Mouse (Mus musculus) stomach, embryonic 15.5 days (tissue): ENCODE results near the gene Noxa1. TPM values are rescaled to one million over a fixed set of nuclear protein-coding genes. Genes with fewer than 3 reads are reported as not detected.

Experiments
- ATAC-seq: fragments of 200-750 bp; cut with Nextera tagmentation; 2 replicates; pipeline ENCODE4 v1.8.0; 2017; ENCODE audit warnings: low read depth, moderate number of reproducible peaks, moderate TSS enrichment; ENCODE audit not compliant: insufficient read depth, low FRiP score
- H3K27ac ChIP-seq: fragments of 300-500 bp; sonication (generic); 2 replicates; pipeline ENCODE4 v1.5.1; 2015; ENCODE audit warnings: mild to moderate bottlenecking, inconsistent platforms
- H3K27me3 ChIP-seq: fragments of 300-500 bp; sonication (generic); replicated peaks from 2 replicates; pipeline ENCODE4 v1.6.1; 2015; ENCODE audit warnings: inconsistent platforms
- H3K36me3 ChIP-seq: fragments of 300-500 bp; sonication (generic); 2 replicates; pipeline ENCODE4 v1.6.1; 2015; ENCODE audit warnings: inconsistent platforms
- H3K4me1 ChIP-seq: fragments of 300-500 bp; sonication (generic); 2 replicates; pipeline ENCODE4 v1.6.1; 2015; ENCODE audit warnings: inconsistent platforms
- H3K4me2 ChIP-seq: fragments of 300-500 bp; sonication (generic); 2 replicates; pipeline ENCODE4 v1.6.1; 2015; ENCODE audit warnings: mild to moderate bottlenecking, inconsistent platforms
- H3K4me3 ChIP-seq: fragments of 300-500 bp; sonication (generic); replicated peaks from 2 replicates; pipeline ENCODE4 v1.5.1; 2015; ENCODE audit warnings: inconsistent platforms
- H3K9ac ChIP-seq: fragments of 300-500 bp; sonication (generic); 2 replicates; pipeline ENCODE4 v1.6.1; 2015; ENCODE audit warnings: inconsistent platforms
- H3K9me3 ChIP-seq: fragments of 300-500 bp; sonication (generic); 2 replicates; pipeline ENCODE4 v1.6.1; 2016; ENCODE audit warnings: inconsistent platforms
- WGBS: fragments of 180-500 bp; shearing (Covaris S2); methylation state at CpG from one replicate; pipeline ENCODE4 v1.1.7; 2015; 5-methylcytosine and 5-hydroxymethylcytosine counted together
- polyA plus RNA-seq: library from polyadenylated mRNA; unstranded; fragments of >200 nt; fragmentation: Nextera tagmentation; extraction: Ambion mirVana; gene quantifications from 2 replicates; pipeline ENCODE4 v1.2.1, GENCODE M21; 2015

Gene Noxa1
- polyA plus RNA-seq, 1 experiment from 2014 or later, result 11.4 TPM

DNA sequence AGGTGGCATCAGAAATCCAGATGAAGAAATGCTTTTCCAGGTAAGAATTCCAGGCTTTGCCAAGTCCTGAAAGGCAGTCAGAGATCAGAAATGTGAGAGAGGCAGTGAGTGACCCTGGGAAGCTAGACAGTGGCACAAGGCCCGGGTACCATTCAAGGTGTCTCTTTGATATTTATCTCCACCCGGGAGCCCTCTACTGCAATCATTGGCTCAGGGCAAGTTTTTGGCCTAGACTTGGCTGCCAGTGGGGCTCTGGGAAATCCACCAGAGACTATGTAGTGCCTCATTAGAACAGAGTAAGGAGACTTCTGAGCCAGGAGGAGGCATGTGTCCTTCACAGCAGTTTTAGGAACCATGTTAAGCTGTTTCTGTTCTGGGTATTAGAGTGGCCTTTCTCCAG, 27.7 kb upstream of the Noxa1 start:
- no peak overlapping the region for H3K4me3 ChIP-seq
- no peak for ATAC-seq
- no peaks in the 10 kb centered on the region for H3K9me3 ChIP-seq
- H3K27me3 ChIP-seq, result no peaks in the 10 kb centered on the region
- H3K4me1 ChIP-seq, result peaks cover 18% of the 10 kb centered on the region
- no peak overlapping the region for H3K9ac ChIP-seq
- no peak overlapping the region for H3K27ac ChIP-seq
- no peaks in the 10 kb centered on the region for H3K36me3 ChIP-seq
- no peak overlapping the region for H3K4me2 ChIP-seq
- 56% methylated on average over 2 of the region's 2 CpGs for WGBS

DNA sequence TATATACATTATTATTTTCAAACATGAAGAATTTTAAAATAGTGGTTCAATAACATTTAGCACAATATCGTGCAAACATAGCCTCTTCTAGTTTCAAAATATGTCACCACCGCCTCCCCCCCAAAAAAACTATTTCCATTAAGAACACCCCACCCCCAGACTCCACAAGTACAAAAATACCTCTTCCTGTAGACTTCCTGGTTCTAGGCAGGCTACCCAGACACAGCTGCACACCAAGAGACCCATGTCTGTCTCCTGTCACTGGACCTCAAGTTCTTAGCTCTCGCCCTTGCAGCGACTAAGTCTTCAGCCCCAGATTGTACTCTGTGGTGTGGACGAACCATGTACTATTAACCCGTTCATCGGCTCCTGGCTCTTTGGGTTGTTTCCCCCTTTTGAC, 26.0 kb upstream of the Noxa1 start:
- H3K36me3 ChIP-seq, result no peaks in the 10 kb centered on the region
- no peak overlapping the region for H3K9ac ChIP-seq
- H3K27me3 ChIP-seq, result no peaks in the 10 kb centered on the region
- H3K4me2 ChIP-seq, result no peak overlapping the region
- H3K4me1 ChIP-seq, result peaks cover 5% of the 10 kb centered on the region; the same call in 1 of the 2 replicates
- no peak overlapping the region for H3K27ac ChIP-seq
- no peak for ATAC-seq
- WGBS, result 75% methylated on average over 7 of the region's 7 CpGs
- H3K4me3 ChIP-seq, result no peak overlapping the region
- no peaks in the 10 kb centered on the region for H3K9me3 ChIP-seq

DNA sequence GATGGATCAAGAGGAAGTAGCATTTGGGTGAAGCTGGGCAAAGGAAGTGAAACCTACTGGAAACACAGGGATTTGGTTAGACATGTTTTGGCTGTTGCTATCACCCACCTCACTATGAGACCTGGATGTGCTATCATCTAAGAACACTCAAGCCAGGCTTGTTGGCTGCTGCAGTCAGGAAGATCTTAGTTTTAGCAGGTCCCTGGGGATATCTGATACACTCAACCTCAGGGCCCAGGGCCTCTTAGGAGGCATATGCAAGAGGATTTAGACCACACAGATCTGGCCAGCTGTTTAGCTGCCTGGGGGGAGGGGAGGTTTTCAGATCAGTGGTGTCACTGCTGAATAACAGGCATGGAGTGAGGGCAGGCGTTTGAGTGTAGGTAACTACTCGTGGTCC, 20.5 kb upstream of the Noxa1 start:
- Histone ChIP-seq H3K4me1 (no peaks in the 10 kb centered on the region), H3K9ac (no peak overlapping the region), H3K27me3 (no peaks in the 10 kb centered on the region), H3K9me3 (no peaks in the 10 kb centered on the region), H3K27ac (no peak overlapping the region), H3K4me3 (no peak overlapping the region), H3K36me3 (no peaks in the 10 kb centered on the region), H3K4me2 (no peak overlapping the region)
- ATAC-seq, result peak; percentile 47; the same call in 1 of the 2 replicates
- WGBS, result 42% methylated on average over 2 of the region's 2 CpGs

DNA sequence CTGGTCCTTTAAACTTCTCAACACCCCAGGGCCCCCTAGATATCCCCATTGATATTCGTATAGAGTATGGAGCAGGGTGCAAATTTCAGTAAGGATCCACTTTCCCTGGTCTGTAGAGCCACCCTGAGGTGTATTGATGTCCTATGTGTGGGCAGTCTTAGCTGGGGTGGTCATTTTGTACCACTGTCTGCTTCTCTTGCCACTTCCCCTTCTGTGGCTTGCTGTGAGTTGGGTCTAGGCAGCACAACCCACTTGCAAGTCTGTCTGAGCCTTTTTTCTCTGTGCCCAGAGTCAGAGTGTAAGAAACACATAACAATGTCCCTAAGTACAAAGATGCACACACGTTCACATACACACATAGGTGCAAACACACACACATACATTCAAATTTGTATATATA, 19.4 kb upstream of the Noxa1 start:
- no peak overlapping the region for H3K9ac ChIP-seq
- no peak overlapping the region for H3K4me2 ChIP-seq
- no peak overlapping the region for H3K27ac ChIP-seq
- no peaks in the 10 kb centered on the region for H3K4me1 ChIP-seq
- no peaks in the 10 kb centered on the region for H3K9me3 ChIP-seq
- H3K27me3 ChIP-seq, result no peaks in the 10 kb centered on the region
- no peak overlapping the region for H3K4me3 ChIP-seq
- H3K36me3 ChIP-seq, result no peaks in the 10 kb centered on the region
- no peak for ATAC-seq
- WGBS, result 77% methylated on average over 2 of the region's 2 CpGs

DNA sequence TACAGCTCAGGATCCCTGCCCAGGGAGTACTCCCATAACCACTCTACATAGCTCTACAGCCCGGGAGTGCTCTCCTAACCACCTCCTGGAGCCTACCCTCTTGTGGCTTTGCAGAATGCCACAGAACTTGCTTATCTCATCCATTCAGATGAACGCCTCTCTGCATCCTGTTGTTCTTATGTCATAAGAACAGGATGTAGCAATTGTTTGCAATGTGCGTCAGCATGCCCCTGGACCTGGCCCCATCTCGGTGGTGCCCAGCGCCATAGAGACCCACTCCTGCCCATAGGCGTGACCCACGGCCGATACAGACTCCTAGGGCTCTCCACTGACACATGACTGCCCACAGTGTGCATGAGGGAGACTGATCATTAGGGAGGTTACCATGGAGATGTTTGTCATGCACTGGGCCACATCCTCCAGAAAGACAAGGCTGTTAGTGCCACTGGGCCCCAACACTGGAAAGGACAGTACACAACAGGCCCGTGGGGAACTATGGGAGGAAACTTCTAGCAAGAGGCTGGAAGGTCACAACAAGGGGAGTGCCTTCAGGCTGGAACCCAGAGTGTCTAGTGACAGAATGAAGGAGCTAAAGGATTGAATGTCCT, 16.3 kb upstream of the Noxa1 start:
- H3K27ac ChIP-seq, result peak overlapping the region; percentile 45; the same call in 1 of the 2 replicates
- H3K4me1 ChIP-seq, result no peaks in the 10 kb centered on the region
- no peak overlapping the region for H3K4me2 ChIP-seq
- no peaks in the 10 kb centered on the region for H3K27me3 ChIP-seq
- ATAC-seq, result peak; percentile 54
- no peaks in the 10 kb centered on the region for H3K9me3 ChIP-seq
- H3K36me3 ChIP-seq, result no peaks in the 10 kb centered on the region
- H3K9ac ChIP-seq, result no peak overlapping the region
- no peak overlapping the region for H3K4me3 ChIP-seq
- WGBS, result 53% methylated on average over 9 of the region's 9 CpGs

DNA sequence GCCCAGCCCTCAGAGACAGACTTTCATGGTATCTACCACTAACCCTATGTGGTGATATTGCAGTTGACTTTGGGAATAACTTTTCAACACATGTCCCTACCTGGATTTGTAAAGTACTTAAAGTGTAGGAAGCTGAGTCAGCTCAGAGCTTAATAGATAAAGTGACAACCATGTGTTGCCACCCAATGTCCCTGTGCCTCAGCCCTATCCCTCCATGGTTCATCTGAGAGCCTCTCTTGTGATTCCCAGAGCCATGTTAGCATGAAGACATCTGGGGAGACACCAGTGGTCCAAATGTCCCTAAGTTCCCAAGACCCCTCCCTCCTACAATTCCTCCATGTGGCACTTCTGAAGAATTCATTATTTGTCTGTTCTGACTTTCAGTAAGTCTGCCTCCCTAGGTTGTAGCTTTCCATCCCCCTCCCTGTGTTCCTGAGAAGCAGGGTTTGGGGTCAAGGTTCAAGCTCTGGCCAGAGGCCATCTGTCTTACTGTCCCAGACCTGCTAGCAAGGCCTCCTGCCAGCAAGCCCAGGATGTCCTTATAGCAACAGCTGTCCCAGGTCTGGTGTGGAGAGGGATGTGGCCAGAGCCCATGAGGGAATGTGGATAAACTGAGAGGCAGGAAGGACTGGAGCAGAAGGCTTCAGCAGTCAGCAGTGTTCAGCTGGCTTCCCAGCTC, 15.7 kb upstream of the Noxa1 start:
- no peak overlapping the region for H3K9ac ChIP-seq
- no peak overlapping the region for H3K4me2 ChIP-seq
- no peak overlapping the region for H3K4me3 ChIP-seq
- no peaks in the 10 kb centered on the region for H3K36me3 ChIP-seq
- no peaks in the 10 kb centered on the region for H3K27me3 ChIP-seq
- peak overlapping the region; percentile 45; the same call in 1 of the 2 replicates for H3K27ac ChIP-seq
- peak; percentile 40 for ATAC-seq
- no peaks in the 10 kb centered on the region for H3K4me1 ChIP-seq
- no peaks in the 10 kb centered on the region for H3K9me3 ChIP-seq

DNA sequence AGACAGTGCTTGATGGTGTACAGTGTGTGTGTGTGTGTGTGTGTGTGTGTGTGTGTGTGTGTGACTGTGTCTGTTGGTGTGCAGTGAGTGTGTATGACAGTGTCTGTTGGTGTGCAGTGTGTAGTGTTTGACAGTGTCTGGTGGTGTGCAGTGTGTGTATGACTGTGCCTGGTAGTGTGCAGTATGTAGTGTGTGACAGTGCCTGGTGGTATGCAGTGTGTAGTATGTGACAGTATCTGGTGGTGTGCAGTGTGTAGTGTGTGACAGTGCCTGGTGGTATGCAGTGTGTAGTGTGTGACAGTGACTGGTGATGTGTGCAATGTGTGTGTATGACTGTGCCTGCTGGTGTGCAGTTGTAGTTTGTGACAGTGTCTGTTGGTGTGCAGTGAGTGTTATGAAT, 14.5 kb upstream of the Noxa1 start:
- Histone ChIP-seq H3K4me1 (no peaks in the 10 kb centered on the region), H3K9ac (no peak overlapping the region), H3K4me3 (no peak overlapping the region), H3K9me3 (no peaks in the 10 kb centered on the region), H3K27me3 (no peaks in the 10 kb centered on the region), H3K36me3 (no peaks in the 10 kb centered on the region), H3K4me2 (no peak overlapping the region), H3K27ac (no peak overlapping the region)
- ATAC-seq, result no peak

DNA sequence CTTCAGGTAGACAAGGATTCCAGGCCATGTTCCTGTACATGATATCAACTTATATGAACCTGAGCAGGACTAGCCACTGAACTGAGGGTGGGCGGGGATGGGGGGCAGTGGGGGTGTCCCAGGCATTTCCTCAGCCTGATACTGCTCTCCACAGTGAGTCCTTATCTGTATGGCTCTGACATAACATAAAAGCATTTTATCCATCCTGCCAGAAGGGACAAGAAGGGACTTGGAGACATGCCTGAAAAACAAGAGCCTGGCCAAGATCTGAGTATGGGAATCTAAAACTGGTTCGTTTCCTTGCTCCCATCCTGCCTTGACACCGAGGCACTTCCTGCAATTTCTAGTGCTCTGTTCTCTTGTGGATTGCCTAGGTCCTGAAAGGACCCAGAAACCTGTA, 11.1 kb upstream of the Noxa1 start:
- WGBS, result 46% methylated on average over 3 of the region's 3 CpGs
- ATAC-seq, result no peak
- no peak overlapping the region for H3K9ac ChIP-seq
- H3K9me3 ChIP-seq, result no peaks in the 10 kb centered on the region
- no peak overlapping the region for H3K27ac ChIP-seq
- H3K27me3 ChIP-seq, result no peaks in the 10 kb centered on the region
- H3K4me2 ChIP-seq, result no peak overlapping the region
- no peak overlapping the region for H3K4me3 ChIP-seq
- no peaks in the 10 kb centered on the region for H3K36me3 ChIP-seq
- H3K4me1 ChIP-seq, result no peaks in the 10 kb centered on the region

DNA sequence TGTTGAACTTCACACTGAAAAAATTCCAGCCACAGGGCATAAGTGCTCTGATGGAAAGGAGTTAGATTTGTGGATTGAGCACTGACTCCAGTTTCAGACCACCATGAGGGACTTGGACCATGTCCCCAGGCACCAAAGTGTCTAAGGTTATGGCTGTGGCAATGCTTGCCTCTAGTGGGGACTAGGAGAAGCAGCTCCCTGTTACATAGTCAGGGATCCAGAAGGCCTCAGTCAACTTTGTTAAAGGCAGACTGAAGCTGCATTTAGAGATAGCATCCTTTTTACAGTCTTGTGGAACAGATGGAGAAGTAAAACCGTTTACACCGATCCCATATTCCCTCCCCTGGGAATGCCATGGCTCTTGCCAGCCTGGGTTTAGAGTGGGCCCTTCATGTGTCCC, 9.2 kb upstream of the Noxa1 start:
- Histone ChIP-seq H3K4me1 (no peaks in the 10 kb centered on the region), H3K36me3 (no peaks in the 10 kb centered on the region), H3K4me2 (no peak overlapping the region), H3K9me3 (no peaks in the 10 kb centered on the region), H3K9ac (no peak overlapping the region), H3K27me3 (no peaks in the 10 kb centered on the region), H3K27ac (no peak overlapping the region), H3K4me3 (no peak overlapping the region)
- 86% methylated on average over 2 of the region's 2 CpGs for WGBS
- no peak for ATAC-seq

DNA sequence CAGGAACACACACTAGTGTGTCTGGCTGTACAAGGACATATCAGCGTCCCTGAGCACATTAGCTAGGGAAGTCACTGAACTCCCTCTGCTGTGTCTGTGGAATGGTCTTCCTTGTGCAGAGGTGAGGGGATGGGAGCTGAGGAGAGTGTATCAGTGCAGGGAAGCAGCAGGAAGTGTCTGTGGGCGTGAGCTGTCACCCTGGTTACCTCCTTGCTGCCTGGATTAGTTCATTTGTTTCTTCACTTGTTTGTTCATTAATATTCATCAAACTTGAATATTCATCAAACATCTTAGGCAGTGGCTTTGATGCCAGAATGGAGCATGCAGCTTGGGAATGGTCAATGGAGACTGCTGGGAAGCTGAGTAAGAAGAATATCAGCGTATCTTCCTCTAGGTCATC, 4.8 kb upstream of the Noxa1 start:
- H3K4me3 ChIP-seq, result no peak overlapping the region
- no peaks in the 10 kb centered on the region for H3K36me3 ChIP-seq
- no peaks in the 10 kb centered on the region for H3K27me3 ChIP-seq
- ATAC-seq, result no peak
- peaks cover 5% of the 10 kb centered on the region; the same call in 1 of the 2 replicates for H3K4me1 ChIP-seq
- H3K9me3 ChIP-seq, result no peaks in the 10 kb centered on the region
- WGBS, result 75% methylated on average over 3 of the region's 3 CpGs
- H3K27ac ChIP-seq, result no peak overlapping the region
- no peak overlapping the region for H3K9ac ChIP-seq
- H3K4me2 ChIP-seq, result no peak overlapping the region

DNA sequence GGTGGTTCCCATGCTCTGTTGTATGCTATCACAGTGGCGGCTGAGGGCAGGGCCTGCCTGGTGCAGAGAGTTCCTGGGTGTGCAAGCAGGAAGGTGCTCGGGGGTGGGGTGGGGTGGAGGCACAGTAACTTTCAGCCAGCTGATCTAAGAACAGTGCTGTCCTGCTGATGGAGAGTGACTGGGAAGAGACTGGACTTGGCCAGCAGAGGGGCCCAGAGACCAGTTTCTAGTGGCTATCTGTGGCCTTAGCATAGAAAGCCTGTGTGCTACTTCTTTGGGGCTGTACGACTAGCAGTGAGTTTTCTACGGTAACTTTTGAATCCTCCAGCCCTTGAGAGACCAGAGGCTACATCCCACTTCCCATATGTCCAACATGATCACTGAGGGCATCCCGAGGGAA, 4.0 kb upstream of the Noxa1 start:
- no peak overlapping the region for H3K27ac ChIP-seq
- H3K36me3 ChIP-seq, result no peaks in the 10 kb centered on the region
- no peak overlapping the region for H3K9ac ChIP-seq
- peaks cover 8% of the 10 kb centered on the region; the same call in 1 of the 2 replicates for H3K4me1 ChIP-seq
- 53% methylated on average over 5 of the region's 5 CpGs for WGBS
- H3K4me3 ChIP-seq, result no peak overlapping the region
- ATAC-seq, result 0 out of 2 replicates have a peak, but pooled peaks have one; percentile 33
- no peak overlapping the region for H3K4me2 ChIP-seq
- H3K9me3 ChIP-seq, result no peaks in the 10 kb centered on the region
- H3K27me3 ChIP-seq, result no peaks in the 10 kb centered on the region

DNA sequence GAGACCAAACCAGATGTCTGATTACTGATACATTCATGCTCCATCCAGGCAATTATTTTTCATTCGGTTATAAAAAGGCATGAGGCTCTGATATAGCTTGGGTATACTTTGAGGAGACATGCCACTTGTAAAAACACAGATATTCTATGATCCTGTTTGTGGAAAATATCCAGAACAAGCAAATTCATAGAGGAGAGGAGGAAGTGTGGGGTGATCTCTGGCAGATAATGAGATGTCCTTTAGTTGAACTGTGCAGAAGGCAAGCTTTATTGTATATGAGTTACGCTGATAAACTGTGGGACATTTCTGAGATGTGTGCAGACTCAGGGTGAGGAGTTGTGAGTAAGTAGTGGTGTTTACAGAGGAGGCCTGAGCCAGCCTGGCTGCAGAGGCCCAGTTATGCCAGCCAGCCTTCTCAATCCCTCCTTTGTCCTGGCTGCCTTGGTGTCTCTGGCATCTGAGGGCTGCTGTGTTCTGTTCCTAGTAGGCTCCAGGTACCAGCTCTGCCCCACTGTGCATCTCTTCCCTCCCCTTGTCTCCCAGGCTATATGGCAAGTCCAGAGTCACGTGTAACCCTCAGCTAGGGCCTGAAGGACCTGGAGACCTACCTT, 3.2 kb upstream of the Noxa1 start:
- H3K9me3 ChIP-seq, result no peaks in the 10 kb centered on the region
- 0 out of 2 replicates have a peak overlapping the region, but pooled peaks have one; percentile 22 for H3K27ac ChIP-seq
- WGBS, result 58% methylated on average over 3 of the region's 3 CpGs
- no peak overlapping the region for H3K4me3 ChIP-seq
- no peak overlapping the region for H3K9ac ChIP-seq
- H3K36me3 ChIP-seq, result no peaks in the 10 kb centered on the region
- no peak for ATAC-seq
- peaks cover 8% of the 10 kb centered on the region; the same call in 1 of the 2 replicates for H3K4me1 ChIP-seq
- no peak overlapping the region for H3K4me2 ChIP-seq
- no peaks in the 10 kb centered on the region for H3K27me3 ChIP-seq
